Mouse (Mus musculus) MEL (cell line): Measurements from ENCODE around the gene Gopc. TPM values are rescaled to one million over a fixed set of nuclear protein-coding genes. Genes with fewer than 3 reads are reported as not detected.

ENCODE experiments used
- DNase-seq: peaks from one replicate; pipeline ENCODE4 v3.0.0; 2011; ENCODE audit warnings: low read depth, low spot score
- H3K27ac ChIP-seq: 2 replicates; pipeline ENCODE4 v1.5.1; 2012; ENCODE audit warnings: low read depth, mild to moderate bottlenecking, control low read depth, low read length, moderate library complexity; ENCODE audit not compliant: control insufficient read depth
- H3K27me3 ChIP-seq, 2 experiments: fragments of 150-350 bp in 1 of 2; sonication (generic) in 1 of 2; 2 replicates each; pipeline ENCODE4 v1.6.1; 2012; ENCODE audit warnings: low read length in 2 of 2, mild to moderate bottlenecking in 2 of 2, improper control_type of control experiment in 1 of 2, moderate library complexity in 1 of 2; ENCODE audit not compliant: insufficient read depth in 2 of 2, control insufficient read depth in 1 of 2
- H3K36me3 ChIP-seq, 2 experiments: 2 replicates each; pipeline ENCODE4 v1.6.1; 2012 to 2014; ENCODE audit warnings: low read length in 2 of 2, improper control_type of control experiment in 1 of 2, inconsistent platforms in 1 of 2, mild to moderate bottlenecking in 1 of 2; ENCODE audit not compliant: insufficient read depth in 2 of 2, control insufficient read depth in 1 of 2
- H3K4me1 ChIP-seq, 2 experiments: fragments of 150-350 bp in 1 of 2; sonication (generic) in 1 of 2; 2 replicates each; pipeline ENCODE4 v1.6.1; 2012; ENCODE audit warnings: low read length in 2 of 2, improper control_type of control experiment in 1 of 2, mild to moderate bottlenecking in 1 of 2; ENCODE audit not compliant: insufficient read depth in 2 of 2, control insufficient read depth in 1 of 2
- H3K4me3 ChIP-seq, 2 experiments: fragments of 150-350 bp in 1 of 2; sonication (generic) in 1 of 2; 2 replicates each; pipeline ENCODE4 v1.5.1; 2012; ENCODE audit warnings: low read depth in 2 of 2, low read length in 2 of 2, mild to moderate bottlenecking in 2 of 2, moderate library complexity in 2 of 2, control low read depth in 1 of 2, improper control_type of control experiment in 1 of 2; ENCODE audit not compliant: control insufficient read depth in 1 of 2, insufficient read depth in 1 of 2
- H3K79me2 ChIP-seq: 2 replicates; pipeline ENCODE4 v1.6.1; 2012; ENCODE audit warnings: mild to moderate bottlenecking, low read length, moderate library complexity; ENCODE audit not compliant: control insufficient read depth, poor library complexity, insufficient read depth
- H3K9ac ChIP-seq: 2 replicates; pipeline ENCODE4 v1.6.1; 2012; ENCODE audit warnings: low read depth, mild to moderate bottlenecking, control low read depth, low read length, moderate library complexity; ENCODE audit not compliant: control insufficient read depth, poor library complexity, severe bottlenecking
- H3K9me3 ChIP-seq: fragments of 150-350 bp; sonication (generic); replicated peaks from 2 replicates; pipeline ENCODE4 v1.6.1; 2012; ENCODE audit warnings: mild to moderate bottlenecking, low read length, improper control_type of control experiment, moderate library complexity; ENCODE audit not compliant: insufficient read depth
- BHLHE40 ChIP-seq: IDR thresholded peaks from 2 replicates; pipeline ENCODE4 v1.6.1; 2012; ENCODE audit warnings: low read depth, mild to moderate bottlenecking, inconsistent platforms, low read length, improper control_type of control experiment, borderline replicate concordance
- CHD1 ChIP-seq: IDR thresholded peaks from 2 replicates; pipeline ENCODE4 v1.6.1; 2012; ENCODE audit warnings: low read depth, mild to moderate bottlenecking, inconsistent platforms, low read length, improper control_type of control experiment
- ETS1 ChIP-seq: IDR thresholded peaks from 2 replicates; pipeline ENCODE4 v1.6.1; 2012; ENCODE audit warnings: low read depth, mild to moderate bottlenecking, inconsistent platforms, low read length, improper control_type of control experiment, moderate library complexity
- GATA1 ChIP-seq: IDR thresholded peaks from 2 replicates; pipeline ENCODE4 v1.6.1; 2011; ENCODE audit warnings: low read depth, low read length, improper control_type of control experiment
- HCFC1 ChIP-seq: IDR thresholded peaks from 2 replicates; pipeline ENCODE4 v1.6.1; 2012; ENCODE audit warnings: low read depth, mild to moderate bottlenecking, inconsistent platforms, low read length, improper control_type of control experiment, moderate library complexity
- KAT2A ChIP-seq: conservative IDR thresholded peaks from 2 replicates; pipeline ENCODE4 v1.6.1; 2012; ENCODE audit warnings: low read depth, low read length, improper control_type of control experiment, inconsistent platforms
- MAX ChIP-seq: IDR thresholded peaks from 2 replicates; pipeline ENCODE4 v1.6.1; 2011; ENCODE audit warnings: low read length, improper control_type of control experiment
- MEF2A ChIP-seq: IDR thresholded peaks from 2 replicates; pipeline ENCODE4 v1.6.1; 2014; ENCODE audit warnings: low read depth, mild to moderate bottlenecking, inconsistent platforms, low read length, improper control_type of control experiment; ENCODE audit not compliant: poor library complexity, insufficient replicate concordance, severe bottlenecking; ENCODE audit errors: extremely low read depth
- MYB ChIP-seq: IDR thresholded peaks from 2 replicates; pipeline ENCODE4 v1.6.1; 2011; ENCODE audit warnings: mild to moderate bottlenecking, low read depth, low read length, improper control_type of control experiment
- RCOR1 ChIP-seq: IDR thresholded peaks from 2 replicates; pipeline ENCODE4 v1.6.1; 2012; ENCODE audit warnings: low read depth, mild to moderate bottlenecking, inconsistent platforms, low read length, improper control_type of control experiment
- TAL1 ChIP-seq: IDR thresholded peaks from 2 replicates; pipeline ENCODE4 v1.6.1; 2012; ENCODE audit warnings: mild to moderate bottlenecking, inconsistent platforms, low read length, moderate library complexity, mixed read lengths
- UBTF ChIP-seq: IDR thresholded peaks from 2 replicates; pipeline ENCODE4 v1.6.1; 2012; ENCODE audit warnings: low read depth, mild to moderate bottlenecking, inconsistent platforms, low read length, improper control_type of control experiment, moderate library complexity, borderline replicate concordance; ENCODE audit not compliant: insufficient read depth
- ZNF384 ChIP-seq: IDR thresholded peaks from 2 replicates; pipeline ENCODE4 v1.6.1; 2012; ENCODE audit warnings: low read depth, mild to moderate bottlenecking, inconsistent platforms, low read length, improper control_type of control experiment
- polyA plus RNA-seq, 2 experiments: library from polyadenylated mRNA; stranded (reverse) in 1 of 2; unstranded in 1 of 2; fragments of >175 nt in 1 of 2; fragments of >200 nt in 1 of 2; gene quantifications; 2 replicates each; pipeline versions ENCODE4 v1.2.1 to v1.2.4; 2012; ENCODE audit warnings: low replicate concordance in 2 of 2, low read depth in 1 of 2; ENCODE audit not compliant: insufficient read length in 2 of 2, insufficient read depth in 1 of 2, missing spikeins in 1 of 2
- total RNA-seq: library from RNA; depleted of rRNA; stranded (reverse); fragments of 300-350 nt; gene quantifications from 2 replicates; pipeline ENCODE4 v1.2.3, GENCODE M21; 2012

Gene Gopc
- total and polyA plus RNA-seq, 3 experiments = 6.2 to 8.2 TPM; not detected in 1

- Histone ChIP-seq H3K36me3 (peaks cover 0 to 19% of the 10 kb centered on the region in 2 experiments; a peak in 2 of 4 replicates), H3K4me3 (peak overlapping the region; percentile 60 to 85), H3K27ac (peak overlapping the region; percentile 66), H3K27me3 (no peaks in the 10 kb centered on the region), H3K9ac (peak overlapping the region; percentile 71), H3K9me3 (no peaks in the 10 kb centered on the region), H3K79me2 (peaks cover 11% of the 10 kb centered on the region), H3K4me1 (peaks cover 0 to 21% of the 10 kb centered on the region in 2 experiments; a peak in 2 of 4 replicates)
- TF ChIP-seq ZNF384 (no peak), TAL1 (no peak), MAX (no peak), CHD1 (0 out of 2 replicates have a peak, but pooled peaks have one; percentile 18), UBTF (no peak), MEF2A (no peak), ETS1 (no peak), HCFC1 (0 out of 2 replicates have a peak, but pooled peaks have one; percentile 5)
- no peak for DNase-seq
Observed at GRCm38 (mm10) chr10:52383022-52383421, 1.1 kb upstream of the Gopc start.

GRCm38 (mm10) chr10:52381321-52381801, 563 bp downstream of the Gopc start:
- peaks cover 11% of the 10 kb centered on the region for H3K79me2 ChIP-seq
- TF ChIP-seq BHLHE40 (no peak), MAX (0 out of 2 replicates have a peak, but pooled peaks have one; percentile 28), KAT2A (no peak), GATA1 (no peak), MYB (no peak), UBTF (no peak)
- peak; percentile 57 for DNase-seq
- H3K4me1 ChIP-seq = peaks cover 1 to 11% of the 10 kb centered on the region in 2 experiments; a peak in 3 of 4 replicates
- no peaks in the 10 kb centered on the region for H3K9me3 ChIP-seq
- H3K27me3 ChIP-seq = no peaks in the 10 kb centered on the region
- peaks cover 0 to 18% of the 10 kb centered on the region in 2 experiments; a peak in 2 of 4 replicates for H3K36me3 ChIP-seq
- H3K9ac ChIP-seq = peak overlapping the region; percentile 79
- peak overlapping the region; percentile 69 to 81 for H3K4me3 ChIP-seq
- H3K27ac ChIP-seq = 0 out of 2 replicates have a peak overlapping the region, but pooled peaks have one; percentile 15

- H3K9ac ChIP-seq = no peak overlapping the region
- peak; percentile 43 for DNase-seq
- TF ChIP-seq RCOR1 (0 out of 2 replicates have a peak, but pooled peaks have one; percentile 66), ETS1 (no peak), GATA1 (peak; percentile 69; the same call in 1 of the 2 replicates)
- no peaks in the 10 kb centered on the region for H3K9me3 ChIP-seq
- H3K4me3 ChIP-seq = no peak overlapping the region
- no peak overlapping the region for H3K27ac ChIP-seq
- H3K36me3 ChIP-seq = peaks cover 3 to 26% of the 10 kb centered on the region in 2 experiments; a peak in 3 of 4 replicates
- H3K27me3 ChIP-seq = no peaks in the 10 kb centered on the region
- peaks cover 5 to 16% of the 10 kb centered on the region in 2 experiments for H3K4me1 ChIP-seq
- peaks cover 16% of the 10 kb centered on the region for H3K79me2 ChIP-seq
Observed at GRCm38 (mm10) chr10:52377813-52378212, 4.1 kb downstream of the Gopc start.
